In the genomic region with DNA sequence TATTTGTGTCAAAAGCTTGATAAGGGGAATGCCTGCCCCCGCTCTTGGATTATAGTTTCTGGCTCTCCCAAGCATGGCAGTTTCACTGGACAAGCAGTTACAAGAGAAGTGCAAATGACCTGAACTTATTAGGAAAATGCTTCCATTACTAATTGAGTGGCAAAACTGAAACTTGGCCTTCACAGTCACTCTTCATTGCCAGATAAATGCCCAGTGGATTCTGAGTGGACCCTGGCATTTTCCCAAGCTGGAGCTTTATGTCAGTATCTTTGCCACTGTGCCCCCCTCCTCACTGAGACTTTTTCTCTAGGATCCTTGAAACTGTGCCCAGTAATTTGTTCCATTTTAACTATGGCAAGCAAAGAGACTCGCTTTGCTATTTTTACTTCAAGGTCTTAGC, we compare ENCODE assay signal across 12 mouse cellular contexts.
DNase-seq lines count a peak whose midpoint lies in the region; ATAC-seq and TF ChIP-seq lines count a peak whose summit lies in the region.
"Had no signal": no experiment of that assay in that cellular context is flagged by ENCODE, and none has a peak within 500 bp of the region (broad histone marks: within the 10 kb centered on the region; RNA-seq: fewer than 3 reads in every experiment).

No protein-coding gene starts in this region.

- no peak for TF ChIP-seq CTCF in lung, embryonic 14.5 days (IDR thresholded peaks at IDR 0.05; ENCODE audit: low read depth)
- TF ChIP-seq CTCF in layer of hippocampus, adult 2 months (conservative IDR thresholded peaks at IDR 0.05) = no peak

- H3K4me2 ChIP-seq in forebrain, embryonic 14.5 days (ENCODE audit: low read length) = no peak overlapping the region
- H3K4me2 ChIP-seq in forebrain, embryonic 12.5 days = no peak overlapping the region
- H3K4me2 ChIP-seq in lung, embryonic 14.5 days = no peak overlapping the region
- H3K4me2 ChIP-seq: heart, embryonic 13.5 days; lung, embryonic 15.5 days; stomach, embryonic 15.5 days had no signal

- no peak overlapping the region for H3K4me3 ChIP-seq in forebrain, embryonic 14.5 days (ENCODE audit: low read depth, low read length)
- no peak overlapping the region for H3K4me3 ChIP-seq in forebrain, embryonic 12.5 days (replicated peaks)
- no peak overlapping the region for H3K4me3 ChIP-seq in lung, embryonic 14.5 days (ENCODE audit: low read depth, low read length)
- H3K4me3 ChIP-seq in layer of hippocampus, adult 2 months = no peak overlapping the region
- H3K4me3 ChIP-seq: heart, embryonic 13.5 days; lung, embryonic 15.5 days; stomach, embryonic 15.5 days had no signal

- WGBS in forebrain, embryonic 14.5 days = 79% methylated on average over 2 of the region's 2 CpGs
- WGBS in forebrain, embryonic 12.5 days = 90% methylated on average over 2 of the region's 2 CpGs
- WGBS in lung, embryonic 14.5 days = 38% methylated on average over 2 of the region's 2 CpGs

- H3K4me1 ChIP-seq in forebrain, embryonic 14.5 days (ENCODE audit: control insufficient read depth, insufficient read depth, low read length) = no peaks in the 10 kb centered on the region
- H3K4me1 ChIP-seq in forebrain, embryonic 12.5 days = no peaks in the 10 kb centered on the region
- H3K4me1 ChIP-seq in lung, embryonic 14.5 days (ENCODE audit: insufficient read depth) = no peaks in the 10 kb centered on the region
- H3K4me1 ChIP-seq: stomach, embryonic 15.5 days had no signal

- no peak overlapping the region for H3K27ac ChIP-seq in forebrain, embryonic 14.5 days (ENCODE audit: low read depth, low read length)
- H3K27ac ChIP-seq in forebrain, embryonic 12.5 days = no peak overlapping the region
- no peak overlapping the region for H3K27ac ChIP-seq in lung, embryonic 14.5 days (ENCODE audit: low read depth)
- peak overlapping the region; percentile 40; the same call in 1 of the 2 replicates for H3K27ac ChIP-seq in layer of hippocampus, adult 2 months
- H3K27ac ChIP-seq: heart, embryonic 13.5 days; lung, embryonic 15.5 days; stomach, embryonic 15.5 days had no signal

- no peaks in the 10 kb centered on the region for H3K36me3 ChIP-seq in forebrain, embryonic 14.5 days (ENCODE audit: control insufficient read depth, insufficient read depth, low read length)
- no peaks in the 10 kb centered on the region for H3K36me3 ChIP-seq in forebrain, embryonic 12.5 days (replicated peaks)
- no peaks in the 10 kb centered on the region for H3K36me3 ChIP-seq in lung, embryonic 14.5 days (ENCODE audit: insufficient read depth)
- H3K36me3 ChIP-seq: heart, embryonic 13.5 days; lung, embryonic 15.5 days; stomach, embryonic 15.5 days had no signal

- DNase-seq in forebrain, embryonic 14.5 days (ENCODE audit: low spot score) = peak; percentile 65
- DNase-seq in lung, embryonic 14.5 days = peak; percentile 47
- no peak for DNase-seq in lung, postnatal 25 days (ENCODE audit: low spot score)
- peak; percentile 46 for DNase-seq in adrenal gland, postnatal 14 days
- peak; percentile 11 to 19 for DNase-seq in layer of hippocampus, adult 2 months (ENCODE audit: low spot score in 2 of 2)
- no peak for DNase-seq in urinary bladder, postnatal 36 days (ENCODE audit: low spot score in 2 of 2)
- DNase-seq in thymus, postnatal 36 days = no peak

- H3K9ac ChIP-seq in forebrain, embryonic 14.5 days (ENCODE audit: low read length) = no peak overlapping the region
- no peak overlapping the region for H3K9ac ChIP-seq in forebrain, embryonic 12.5 days
- H3K9ac ChIP-seq in lung, embryonic 14.5 days = no peak overlapping the region
- H3K9ac ChIP-seq: heart, embryonic 13.5 days; lung, embryonic 15.5 days; stomach, embryonic 15.5 days had no signal

- no peaks in the 10 kb centered on the region for H3K27me3 ChIP-seq in forebrain, embryonic 14.5 days (replicated peaks; ENCODE audit: control insufficient read depth, insufficient read depth, low read length)
- no peaks in the 10 kb centered on the region for H3K27me3 ChIP-seq in forebrain, embryonic 12.5 days
- H3K27me3 ChIP-seq in lung, embryonic 14.5 days (ENCODE audit: insufficient read depth, low read length) = no peaks in the 10 kb centered on the region
- H3K27me3 ChIP-seq: heart, embryonic 13.5 days; lung, embryonic 15.5 days; stomach, embryonic 15.5 days had no signal

- no peaks in the 10 kb centered on the region for H3K9me3 ChIP-seq in forebrain, embryonic 14.5 days (replicated peaks; ENCODE audit: control insufficient read depth, low read length)
- no peaks in the 10 kb centered on the region for H3K9me3 ChIP-seq in forebrain, embryonic 12.5 days
- H3K9me3 ChIP-seq in lung, embryonic 14.5 days (ENCODE audit: low read depth, low read length) = no peaks in the 10 kb centered on the region
- H3K9me3 ChIP-seq: heart, embryonic 13.5 days; lung, embryonic 15.5 days; stomach, embryonic 15.5 days had no signal

- ATAC-seq in forebrain, embryonic 14.5 days = peak; percentile 55; the same call in 1 of the 2 replicates
- ATAC-seq in forebrain, embryonic 12.5 days (ENCODE audit: low FRiP score) = no peak
- no peak for ATAC-seq in lung, embryonic 14.5 days (ENCODE audit: insufficient read depth)
- ATAC-seq: midbrain, embryonic 16.5 days had no signal

Comparison
In these comparisons a context has a peak if more than half of its experiments do, and no peak if none do; other contexts are left out.
1. DNase-seq: peak in forebrain, embryonic 14.5 days (single experiment), lung, embryonic 14.5 days (single experiment), adrenal gland, postnatal 14 days (single experiment) and layer of hippocampus, adult 2 months (2 of 2); none in lung, postnatal 25 days (single experiment), urinary bladder, postnatal 36 days (0 of 2) and thymus, postnatal 36 days (0 of 2).